In the genomic region with DNA sequence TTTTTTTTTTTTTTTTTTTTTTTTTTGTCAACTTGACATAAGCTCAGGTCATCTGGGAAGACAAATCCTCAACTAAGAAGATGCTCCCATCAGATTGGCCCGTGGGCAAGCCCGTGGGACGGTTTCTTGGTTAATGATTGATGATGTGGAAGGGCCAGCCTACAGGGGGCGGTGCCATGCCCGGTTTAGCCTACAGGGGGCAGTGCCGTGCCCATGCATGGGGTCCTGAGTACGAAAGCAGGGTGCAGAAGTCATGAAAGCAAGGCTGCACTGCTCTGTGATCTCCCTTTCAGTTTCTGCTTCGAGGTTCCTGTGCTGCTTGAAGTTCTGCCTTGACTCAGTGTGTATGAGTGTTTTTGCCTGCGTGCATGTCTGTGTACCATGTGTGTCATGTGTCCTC, we compare ENCODE assay signal across 25 mouse cellular contexts.
DNase-seq lines count a peak whose midpoint lies in the region; ATAC-seq and TF ChIP-seq lines count a peak whose summit lies in the region.
"Had no signal": no experiment of that assay in that cellular context is flagged by ENCODE, and none has a peak within 500 bp of the region (broad histone marks: within the 10 kb centered on the region; RNA-seq: fewer than 3 reads in every experiment).

No protein-coding gene starts in this region.

- no peaks in the 10 kb centered on the region for H3K36me3 ChIP-seq in lung, embryonic 14.5 days (ENCODE audit: insufficient read depth)
- H3K36me3 ChIP-seq: forebrain, embryonic 10.5 days; heart, embryonic 15.5 days; hindbrain, embryonic 13.5 days; intestine, embryonic 15.5 days; kidney, embryonic 15.5 days; liver, embryonic 15.5 days; midbrain, embryonic 12.5 days; neural tube, embryonic 13.5 days had no signal

- no peak overlapping the region for H3K9ac ChIP-seq in lung, embryonic 14.5 days
- H3K9ac ChIP-seq: heart, embryonic 15.5 days; hindbrain, embryonic 13.5 days; intestine, embryonic 15.5 days; kidney, embryonic 15.5 days; liver, embryonic 15.5 days; midbrain, embryonic 12.5 days; neural tube, embryonic 13.5 days had no signal

- no peak overlapping the region for H3K4me3 ChIP-seq in lung, embryonic 14.5 days (ENCODE audit: low read depth, low read length)
- H3K4me3 ChIP-seq: forebrain, embryonic 10.5 days; heart, embryonic 15.5 days; hindbrain, embryonic 13.5 days; intestine, embryonic 15.5 days; kidney, embryonic 15.5 days; left cerebral cortex, adult 2 months; liver, embryonic 15.5 days; midbrain, embryonic 12.5 days; neural tube, embryonic 13.5 days had no signal

- WGBS in lung, embryonic 14.5 days, result 69% methylated on average over 9 of the region's 9 CpGs

- no peak overlapping the region for H3K27ac ChIP-seq in lung, embryonic 14.5 days (ENCODE audit: low read depth)
- H3K27ac ChIP-seq: forebrain, embryonic 10.5 days; heart, embryonic 15.5 days; hindbrain, embryonic 13.5 days; intestine, embryonic 15.5 days; kidney, embryonic 15.5 days; left cerebral cortex, adult 2 months; liver, embryonic 15.5 days; macrophage; midbrain, embryonic 12.5 days; neural tube, embryonic 13.5 days had no signal

- no peak overlapping the region for H3K4me2 ChIP-seq in lung, embryonic 14.5 days
- H3K4me2 ChIP-seq: heart, embryonic 15.5 days; hindbrain, embryonic 13.5 days; intestine, embryonic 15.5 days; kidney, embryonic 15.5 days; liver, embryonic 15.5 days; midbrain, embryonic 12.5 days; neural tube, embryonic 13.5 days had no signal

- TF ChIP-seq CTCF in lung, embryonic 14.5 days (IDR thresholded peaks at IDR 0.05; ENCODE audit: low read depth), result peak; percentile 18; the same call in 1 of the 2 replicates

- no peaks in the 10 kb centered on the region for H3K27me3 ChIP-seq in lung, embryonic 14.5 days (ENCODE audit: insufficient read depth, low read length)
- H3K27me3 ChIP-seq: heart, embryonic 15.5 days; hindbrain, embryonic 13.5 days; intestine, embryonic 15.5 days; kidney, embryonic 15.5 days; liver, embryonic 15.5 days; midbrain, embryonic 12.5 days; neural tube, embryonic 13.5 days had no signal

- peak; percentile 79 for DNase-seq in heart, adult 11 months
- no peak for DNase-seq in heart, adult 18-20 months
- no peak for DNase-seq in lung, embryonic 14.5 days
- DNase-seq in lung, postnatal 25 days (ENCODE audit: low spot score), result no peak
- DNase-seq in thymus, postnatal 4 days, result peak; percentile 22
- DNase-seq in thymus, postnatal 25 days, result no peak
- no peak for DNase-seq in cerebellum, adult 18-20 months
- DNase-seq in frontal cortex, postnatal 10 days (ENCODE audit: low spot score in 2 of 2), result no peak
- DNase-seq: cerebellum, adult 11 months; cerebellum, postnatal 10 days; gastrocnemius, postnatal 36 days; heart, postnatal 36 days; kidney, postnatal 4 days; right cerebral cortex, postnatal 4 days had no signal

- H3K9me3 ChIP-seq in lung, embryonic 14.5 days (ENCODE audit: low read depth, low read length), result no peaks in the 10 kb centered on the region
- H3K9me3 ChIP-seq: forebrain, embryonic 10.5 days; heart, embryonic 15.5 days; hindbrain, embryonic 13.5 days; intestine, embryonic 15.5 days; kidney, embryonic 15.5 days; liver, embryonic 15.5 days; midbrain, embryonic 12.5 days; neural tube, embryonic 13.5 days had no signal

- ATAC-seq in lung, embryonic 14.5 days (ENCODE audit: insufficient read depth), result no peak
- ATAC-seq: forebrain, embryonic 16.5 days; intestine, embryonic 15.5 days had no signal

- H3K4me1 ChIP-seq in lung, embryonic 14.5 days (ENCODE audit: insufficient read depth), result no peaks in the 10 kb centered on the region
- H3K4me1 ChIP-seq: forebrain, embryonic 10.5 days; heart, embryonic 15.5 days; hindbrain, embryonic 13.5 days; intestine, embryonic 15.5 days; kidney, embryonic 15.5 days; liver, embryonic 15.5 days; midbrain, embryonic 12.5 days; neural tube, embryonic 13.5 days had no signal

Comparison
In these comparisons a context has a peak if more than half of its experiments do, and no peak if none do; other contexts are left out.
1. DNase-seq: peak in heart, adult 11 months (single experiment) and thymus, postnatal 4 days (single experiment); none in heart, adult 18-20 months (0 of 2), lung, embryonic 14.5 days (single experiment), lung, postnatal 25 days (single experiment), thymus, postnatal 25 days (single experiment), cerebellum, adult 18-20 months (0 of 2) and frontal cortex, postnatal 10 days (0 of 2).